Mouse (Mus musculus) adipocyte (in vitro differentiated cells): Measurements from ENCODE around the gene Slc22a6.

Experiments
- DNase-seq: peaks from one replicate; pipeline ENCODE4 v3.0.0-alpha.2; 2016; ENCODE audit warnings: low spot score

Slc22a6 gene

DNA sequence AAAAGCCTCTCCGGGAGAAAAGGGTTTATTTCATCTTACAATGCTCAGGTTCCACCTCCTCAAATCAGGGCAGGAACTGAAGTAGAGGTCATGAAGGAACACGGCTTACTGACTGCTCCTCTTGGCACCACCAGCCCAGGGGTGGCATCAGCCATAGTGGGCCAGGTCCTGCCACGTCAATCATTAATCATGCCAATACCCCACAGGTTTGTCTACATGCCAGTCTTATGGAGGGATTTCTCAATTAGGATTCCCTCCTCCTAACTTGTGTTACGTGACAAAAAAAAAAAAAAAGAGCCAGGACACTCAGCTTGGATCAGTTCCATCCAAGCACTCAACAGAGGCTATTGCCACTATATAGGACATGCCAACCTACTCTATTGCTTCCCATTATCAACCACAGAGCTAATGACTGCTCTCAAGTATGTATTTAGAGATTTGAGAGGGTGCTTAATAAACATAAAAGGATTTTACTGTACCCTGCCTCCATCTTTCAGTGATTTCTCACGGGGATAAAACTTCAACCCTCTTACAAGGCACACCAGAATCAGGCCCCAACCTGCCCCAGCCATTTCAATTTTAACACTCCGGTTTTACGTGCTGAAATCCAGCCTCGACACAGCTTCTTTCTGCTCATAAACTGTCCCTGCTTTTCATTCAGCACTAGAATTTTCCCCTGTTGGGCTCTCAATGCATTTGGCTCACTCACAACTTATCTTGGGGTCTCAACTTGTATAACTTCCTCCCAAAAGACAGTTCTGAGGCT is 6.3 kb upstream of the Slc22a6 start:
- no peak for DNase-seq

DNA sequence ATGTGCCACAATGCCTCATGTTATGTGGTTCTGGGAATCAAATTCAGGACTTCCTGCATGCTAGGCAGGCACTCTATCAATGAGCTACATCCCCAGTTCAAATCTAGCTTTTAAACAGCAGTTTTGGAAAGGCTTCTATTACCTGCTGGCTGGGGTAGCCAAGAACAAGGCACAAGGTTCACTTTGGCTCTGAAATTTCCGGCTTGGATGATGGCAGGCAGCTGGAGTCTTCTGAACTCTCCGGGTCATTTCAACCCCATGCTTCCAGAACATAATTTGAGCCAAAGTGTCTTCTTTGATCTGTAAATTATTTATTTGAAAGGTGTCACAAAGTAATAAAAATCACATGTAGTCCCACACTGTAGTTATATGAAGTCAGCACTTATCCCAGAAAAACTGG is 4.7 kb upstream of the Slc22a6 start:
- no peak for DNase-seq

- DNase-seq, result no peak
Measured at GRCm38 (mm10) chr19:8614343-8614742, 3.5 kb upstream of the Slc22a6 start.

DNA sequence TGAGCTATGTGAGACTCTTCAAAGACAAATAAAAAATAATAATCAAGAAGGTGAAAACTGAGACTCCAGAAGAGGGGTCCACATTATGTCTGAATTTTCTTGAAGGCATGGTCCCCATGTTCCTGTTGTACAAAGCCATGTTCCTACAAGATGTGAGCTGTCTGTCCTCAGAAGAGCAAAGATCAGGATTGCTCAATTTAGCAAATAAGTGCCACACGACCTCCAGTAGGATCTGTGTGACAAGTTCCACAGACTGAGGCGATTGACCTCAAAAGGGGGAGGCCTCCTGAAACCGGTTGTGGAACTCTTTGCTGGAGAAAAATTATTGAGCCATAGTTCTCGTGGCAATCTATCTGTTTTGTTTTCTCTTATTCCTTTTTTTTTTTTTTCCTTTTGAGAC is 1.5 kb upstream of the Slc22a6 start:
- DNase-seq, result no peak

GRCm38 (mm10) chr19:8621098-8621497 is 3.3 kb downstream of the Slc22a6 start:
- DNase-seq, result no peak

DNA sequence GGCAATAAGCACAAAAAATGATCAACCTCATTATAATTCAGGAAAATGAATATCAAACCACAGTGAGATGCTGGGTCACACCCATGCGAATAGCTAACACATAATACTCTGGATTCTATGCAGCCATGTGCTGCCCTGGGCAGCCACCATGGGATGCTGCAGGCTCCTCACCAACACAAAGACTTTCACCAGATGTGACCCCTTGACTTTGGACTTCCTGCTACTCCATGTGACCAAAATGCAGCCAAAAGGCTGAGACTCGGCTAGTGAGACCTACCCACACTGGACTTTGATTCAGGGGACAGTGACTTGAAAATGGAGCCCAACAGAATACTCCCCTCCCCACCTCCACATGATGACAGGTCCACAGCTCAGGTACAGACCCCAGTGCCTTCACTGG is 12.4 kb downstream of the Slc22a6 start:
- DNase-seq, result no peak

- DNase-seq, result no peak
Measured at GRCm38 (mm10) chr19:8630826-8631225, 13.0 kb downstream of the Slc22a6 start.

- no peak for DNase-seq
Measured at GRCm38 (mm10) chr19:8632029-8632428, 14.2 kb downstream of the Slc22a6 start.

DNA sequence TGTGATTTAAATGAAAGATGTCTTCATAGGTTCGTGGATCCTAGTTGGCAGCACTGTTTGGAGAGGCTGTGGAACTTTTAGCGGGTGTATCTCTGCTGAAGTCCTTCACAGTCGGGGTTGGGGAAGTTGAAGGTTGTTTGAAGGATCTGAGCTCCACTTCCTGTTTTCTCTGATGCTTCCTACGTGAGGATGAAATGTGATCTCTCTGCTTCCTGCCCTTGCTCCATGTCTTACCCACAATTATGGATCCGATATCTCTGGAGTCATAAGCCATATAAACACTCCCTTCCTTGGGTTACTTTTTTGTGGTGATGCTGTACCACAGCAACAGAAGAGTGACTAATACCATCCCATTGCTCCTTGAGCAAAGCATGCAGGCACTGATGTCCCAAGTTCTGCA is 24.2 kb downstream of the Slc22a6 start:
- no peak for DNase-seq

GRCm38 (mm10) chr19:8646393-8646792 is 28.6 kb downstream of the Slc22a6 start:
- DNase-seq, result no peak

DNA sequence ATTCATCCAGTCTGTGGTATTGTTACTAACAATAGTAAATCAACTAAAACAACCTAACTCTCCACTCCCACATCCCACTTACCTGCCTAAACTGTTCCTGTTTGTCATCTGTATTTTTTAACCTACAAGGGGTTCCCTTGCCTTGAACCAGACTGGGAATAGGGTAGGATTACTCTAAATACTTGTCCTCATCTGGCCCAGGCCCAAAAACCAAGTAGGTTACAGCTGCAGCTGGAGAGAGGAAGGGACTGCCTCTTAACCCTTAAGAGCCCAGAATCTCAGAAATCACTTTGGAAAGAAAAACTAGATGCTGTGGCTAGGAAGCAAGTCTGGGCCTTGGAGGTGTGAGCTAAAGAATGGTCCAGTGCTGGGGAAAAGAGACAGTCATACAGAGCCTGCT is 38.0 kb downstream of the Slc22a6 start:
- no peak for DNase-seq

- DNase-seq, result no peak
Measured at GRCm38 (mm10) chr19:8656341-8656740, 38.5 kb downstream of the Slc22a6 start.

DNA sequence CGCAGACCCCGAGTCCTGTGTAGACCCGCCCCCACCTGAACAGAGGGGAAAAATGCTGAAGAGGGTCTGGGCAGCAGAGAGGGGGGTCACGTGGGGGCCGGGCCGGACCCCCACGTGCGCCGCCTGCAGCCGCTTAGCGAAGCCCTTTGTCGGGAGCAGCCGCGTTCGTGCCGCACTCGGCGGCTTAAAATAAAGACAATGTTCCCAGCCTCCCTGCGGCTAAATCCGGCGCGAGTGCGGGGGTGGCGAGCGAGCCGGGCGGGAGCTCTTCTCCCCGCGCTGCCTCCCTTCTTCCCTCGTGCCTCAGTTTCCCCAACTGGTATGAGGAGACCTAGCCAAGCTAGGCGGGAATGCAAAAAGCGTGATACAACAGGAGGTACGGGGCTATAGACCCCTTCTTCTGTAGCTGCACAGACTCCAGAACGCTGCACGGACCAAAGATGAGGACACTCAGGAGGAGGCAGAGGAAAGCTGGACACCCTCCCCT is 44.0 kb downstream of the Slc22a6 start:
- DNase-seq, result no peak

DNA sequence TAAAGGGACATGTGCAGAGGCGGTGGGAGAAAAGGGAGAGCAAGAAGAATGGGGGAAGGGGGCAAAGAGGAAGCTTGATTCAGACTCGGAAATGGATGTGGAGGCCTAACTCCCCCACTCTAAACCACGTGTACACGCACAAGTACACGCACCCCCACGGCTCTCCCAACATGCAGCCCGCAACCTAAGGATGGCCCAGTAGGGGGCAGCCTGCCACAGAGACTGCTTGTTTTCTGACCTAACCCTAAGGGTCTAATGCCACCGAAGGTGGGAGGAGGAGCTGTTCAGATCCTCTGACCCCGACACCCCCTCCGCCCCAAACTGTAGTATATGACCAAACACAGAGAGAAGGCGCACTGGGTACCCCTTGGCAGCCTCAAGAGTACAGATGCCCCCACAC is 44.5 kb downstream of the Slc22a6 start:
- DNase-seq, result peak; percentile 13

DNA sequence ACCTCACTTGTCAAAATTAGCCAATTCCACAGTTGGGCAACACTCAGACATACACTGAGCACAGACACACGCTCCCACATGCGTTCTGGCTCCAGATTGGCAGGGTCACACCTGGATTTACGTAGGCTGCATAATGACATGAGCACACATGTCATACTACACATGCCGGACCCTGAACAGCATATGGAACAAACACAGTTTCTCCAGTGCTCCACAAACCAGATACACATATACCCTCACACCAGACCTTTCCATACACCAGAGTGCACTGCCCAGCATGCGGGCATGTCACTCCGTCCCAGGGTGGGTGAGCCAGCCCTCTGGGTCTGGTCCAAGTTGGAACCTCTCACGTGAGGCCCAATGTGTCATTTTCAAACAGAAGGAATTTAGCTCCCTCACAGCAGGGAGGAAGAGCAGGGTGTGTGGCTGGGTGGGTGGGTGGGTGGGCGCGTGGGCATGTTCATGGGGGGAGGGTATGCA is 45.6 kb downstream of the Slc22a6 start, which contains the start of gene Chrm1:
Chrm1 (plus strand) TSS at position 430 of the 480 bp plus-strand sequence.
- DNase-seq, result no peak

- DNase-seq, result no peak
Measured at GRCm38 (mm10) chr19:8663911-8664421, 46.1 kb downstream of the Slc22a6 start.

DNA sequence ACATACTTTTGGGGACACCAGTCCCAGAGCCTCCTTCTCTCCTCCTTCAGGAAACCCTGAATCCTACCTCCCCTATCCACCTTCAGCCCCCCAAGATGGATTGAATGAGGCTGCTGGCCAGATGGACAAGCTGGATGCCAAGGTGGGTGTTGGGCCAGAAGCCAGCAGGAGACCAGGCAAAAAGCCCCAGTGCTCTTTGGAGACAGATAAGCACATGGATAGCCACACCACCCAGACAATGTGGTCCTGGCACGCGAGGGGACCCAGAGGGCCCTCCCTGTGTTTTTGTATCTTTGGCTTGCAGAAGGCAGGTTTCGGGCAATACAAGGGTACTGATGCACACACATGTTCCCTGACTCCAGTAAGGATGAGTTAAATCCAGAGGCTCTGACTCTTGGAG is 47.0 kb downstream of the Slc22a6 start:
- DNase-seq, result no peak

DNA sequence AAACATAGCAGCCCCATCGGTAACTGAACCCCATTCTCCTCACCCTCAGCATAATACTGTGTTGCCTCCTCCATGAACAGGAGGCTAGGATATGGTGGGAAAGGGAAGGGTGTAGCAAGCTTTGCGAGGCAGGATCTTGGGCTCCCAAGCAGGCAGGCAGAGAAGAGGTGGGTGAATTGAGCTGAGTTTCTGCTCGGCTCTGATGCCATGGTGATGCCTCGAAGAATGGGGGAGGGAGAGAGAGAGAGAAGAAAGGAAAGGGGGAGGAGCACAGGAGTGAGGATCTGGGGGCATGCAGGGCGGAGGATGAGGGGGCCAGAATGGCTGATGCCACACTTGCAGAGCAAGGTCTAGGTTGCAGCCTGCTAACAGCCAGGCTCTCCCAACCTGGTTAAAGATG is 47.9 kb downstream of the Slc22a6 start:
- no peak for DNase-seq

- no peak for DNase-seq
Measured at GRCm38 (mm10) chr19:8672859-8673258, 55.0 kb downstream of the Slc22a6 start.

DNA sequence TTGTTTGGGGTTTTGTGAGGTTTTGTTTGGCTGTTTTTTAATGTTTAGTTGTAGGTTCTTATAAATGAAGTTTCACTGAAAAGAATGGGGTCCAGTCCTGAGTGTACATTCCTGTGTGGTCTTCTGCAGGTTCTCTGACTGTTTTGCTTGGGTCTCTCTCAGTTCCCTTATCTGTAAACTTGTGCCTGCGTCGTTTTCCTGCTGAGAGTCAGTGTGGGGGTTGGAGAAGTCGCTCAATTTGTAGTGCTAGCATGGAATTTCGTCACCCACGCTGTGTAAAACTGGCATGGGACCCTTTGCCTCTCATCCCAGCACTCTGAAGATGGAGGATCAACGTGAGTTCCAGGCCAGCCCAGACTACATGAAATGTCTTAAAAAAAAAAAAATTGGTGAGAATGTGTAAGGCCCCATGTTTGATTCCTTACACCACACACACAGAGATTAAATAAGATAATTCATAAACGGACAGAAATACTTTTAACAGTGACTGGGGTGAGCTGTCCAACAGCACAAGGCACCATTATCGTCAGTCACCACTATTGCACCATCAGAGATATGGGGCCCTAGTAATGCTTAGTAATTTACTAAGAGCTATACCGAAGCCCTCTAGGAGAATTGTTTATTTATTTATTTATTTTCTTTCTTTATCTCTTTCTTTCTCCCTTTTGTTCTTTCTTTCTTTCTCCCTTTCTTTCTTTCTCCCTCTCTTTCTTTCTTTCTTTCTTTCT is 55.7 kb downstream of the Slc22a6 start:
- no peak for DNase-seq
